Mouse (Mus musculus): Measurements from ENCODE around the gene Neurl1b. TPM values are rescaled to one million over a fixed set of nuclear protein-coding genes. Genes with fewer than 3 reads are reported as not detected.
A peak's percentile ranks its signal among the peaks of the same experiment; 100 is the strongest.

The Neurl1b gene
- polyA plus RNA-seq, 1 experiment from 2014 or later: 0.40 TPM

- H3K36me3 ChIP-seq: peaks cover 3% of the 10 kb centered on the region; the same call in 1 of the 2 replicates
- H3K4me2 ChIP-seq (replicated peaks): no peak overlapping the region
- H3K9me3 ChIP-seq (replicated peaks): no peaks in the 10 kb centered on the region
- no peak overlapping the region for H3K9ac ChIP-seq
- peaks cover 58% of the 10 kb centered on the region for H3K27me3 ChIP-seq
- H3K4me1 ChIP-seq: peaks cover 7% of the 10 kb centered on the region
- no peak overlapping the region for H3K27ac ChIP-seq
- H3K4me3 ChIP-seq: no peak overlapping the region
- no peak for ATAC-seq (ENCODE audit: low FRiP score)
- WGBS: 89% methylated on average over 14 of the region's 14 CpGs
Observed at GRCm38 (mm10) chr17:26437089-26437815, 22.6 kb downstream of the Neurl1b start.

GRCm38 (mm10) chr17:26439001-26439400 is 24.4 kb downstream of the Neurl1b start:
- H3K9ac ChIP-seq: peak overlapping the region; percentile 55
- ATAC-seq (ENCODE audit: low FRiP score): no peak
- H3K27ac ChIP-seq: no peak overlapping the region

GRCm38 (mm10) chr17:26441024-26441423 is 26.4 kb downstream of the Neurl1b start:
- Histone ChIP-seq H3K9me3 (replicated peaks) (no peaks in the 10 kb centered on the region), H3K4me3 (no peak overlapping the region), H3K4me1 (peaks cover 7% of the 10 kb centered on the region), H3K36me3 (peaks cover 3% of the 10 kb centered on the region; the same call in 1 of the 2 replicates), H3K27ac (no peak overlapping the region), H3K27me3 (peaks cover 52% of the 10 kb centered on the region), H3K9ac (no peak overlapping the region), H3K4me2 (replicated peaks) (no peak overlapping the region)
- 91% methylated on average over 10 of the region's 10 CpGs for WGBS
- ATAC-seq (ENCODE audit: low FRiP score): no peak

More at GRCm38 (mm10) chr17:26439001-26439400, 24.4 kb downstream of the Neurl1b start:
- Histone ChIP-seq H3K9me3 (replicated peaks) (no peaks in the 10 kb centered on the region), H3K4me3 (peak overlapping the region; percentile 40), H3K4me2 (replicated peaks) (peak overlapping the region; percentile 64), H3K36me3 (peaks cover 3% of the 10 kb centered on the region; the same call in 1 of the 2 replicates), H3K4me1 (peaks cover 7% of the 10 kb centered on the region), H3K27me3 (peaks cover 58% of the 10 kb centered on the region)
- 8% methylated on average over 44 of the region's 52 CpGs for WGBS

GRCm38 (mm10) chr17:26442197-26442596 is 27.6 kb downstream of the Neurl1b start:
- WGBS: 93% methylated on average over 6 of the region's 6 CpGs
- ATAC-seq (ENCODE audit: low FRiP score): no peak
- H3K4me1 ChIP-seq: peaks cover 7% of the 10 kb centered on the region

GRCm38 (mm10) chr17:26443865-26444264 is 29.2 kb downstream of the Neurl1b start:
- no peak overlapping the region for H3K4me3 ChIP-seq
- H3K4me1 ChIP-seq: peaks cover 4% of the 10 kb centered on the region
- no peaks in the 10 kb centered on the region for H3K9me3 ChIP-seq (replicated peaks)
- WGBS: 69% methylated on average over 4 of the region's 4 CpGs
- H3K9ac ChIP-seq: no peak overlapping the region
- peaks cover 24% of the 10 kb centered on the region for H3K27me3 ChIP-seq
- no peak overlapping the region for H3K27ac ChIP-seq
- H3K36me3 ChIP-seq: peaks cover 3% of the 10 kb centered on the region; the same call in 1 of the 2 replicates
- no peak for ATAC-seq (ENCODE audit: low FRiP score)
- H3K4me2 ChIP-seq (replicated peaks): no peak overlapping the region

More at GRCm38 (mm10) chr17:26442197-26442596, 27.6 kb downstream of the Neurl1b start:
- no peak overlapping the region for H3K4me2 ChIP-seq (replicated peaks)
- peaks cover 3% of the 10 kb centered on the region; the same call in 1 of the 2 replicates for H3K36me3 ChIP-seq
- H3K4me3 ChIP-seq: no peak overlapping the region
- H3K9me3 ChIP-seq (replicated peaks): no peaks in the 10 kb centered on the region
- no peak overlapping the region for H3K27ac ChIP-seq
- no peak overlapping the region for H3K9ac ChIP-seq
- peaks cover 40% of the 10 kb centered on the region for H3K27me3 ChIP-seq

GRCm38 (mm10) chr17:26449472-26449871 is 34.8 kb downstream of the Neurl1b start:
- Histone ChIP-seq H3K27ac (no peak overlapping the region), H3K9ac (no peak overlapping the region), H3K4me1 (0 out of 2 replicates have a peak, but pooled peaks cover 3% of the 10 kb centered on the region), H3K4me2 (replicated peaks) (no peak overlapping the region), H3K36me3 (no peaks in the 10 kb centered on the region), H3K9me3 (replicated peaks) (no peaks in the 10 kb centered on the region), H3K27me3 (no peaks in the 10 kb centered on the region), H3K4me3 (no peak overlapping the region)
- WGBS: 77% methylated on average over 3 of the region's 3 CpGs
- ATAC-seq (ENCODE audit: low FRiP score): no peak

GRCm38 (mm10) chr17:26451651-26452295 is 37.1 kb downstream of the Neurl1b start:
- ATAC-seq (ENCODE audit: low FRiP score): no peak

GRCm38 (mm10) chr17:26452371-26452972 is 37.8 kb downstream of the Neurl1b start:
- H3K4me2 ChIP-seq (replicated peaks): no peak overlapping the region
- H3K27me3 ChIP-seq: no peaks in the 10 kb centered on the region
- no peak overlapping the region for H3K27ac ChIP-seq
- no peak overlapping the region for H3K9ac ChIP-seq
- no peak for ATAC-seq (ENCODE audit: low FRiP score)
- WGBS: 57% methylated on average over 5 of the region's 5 CpGs
- H3K4me3 ChIP-seq: no peak overlapping the region
- no peaks in the 10 kb centered on the region for H3K9me3 ChIP-seq (replicated peaks)
- H3K4me1 ChIP-seq: 0 out of 2 replicates have a peak, but pooled peaks cover 3% of the 10 kb centered on the region
- no peaks in the 10 kb centered on the region for H3K36me3 ChIP-seq

More at GRCm38 (mm10) chr17:26451651-26452295, 37.1 kb downstream of the Neurl1b start:
- Histone ChIP-seq H3K4me2 (replicated peaks) (no peak overlapping the region), H3K27ac (no peak overlapping the region), H3K36me3 (no peaks in the 10 kb centered on the region), H3K4me3 (no peak overlapping the region), H3K9ac (no peak overlapping the region), H3K4me1 (0 out of 2 replicates have a peak, but pooled peaks cover 3% of the 10 kb centered on the region), H3K27me3 (no peaks in the 10 kb centered on the region), H3K9me3 (replicated peaks) (no peaks in the 10 kb centered on the region)
- 33% methylated on average over 8 of the region's 8 CpGs for WGBS

- Histone ChIP-seq H3K4me2 (replicated peaks) (no peak overlapping the region), H3K4me1 (no peaks in the 10 kb centered on the region)
Observed at GRCm38 (mm10) chr17:26457506-26457905, 42.9 kb downstream of the Neurl1b start.

GRCm38 (mm10) chr17:26458049-26458448 is 43.4 kb downstream of the Neurl1b start:
- Histone ChIP-seq H3K36me3 (no peaks in the 10 kb centered on the region), H3K9me3 (replicated peaks) (no peaks in the 10 kb centered on the region), H3K4me3 (no peak overlapping the region), H3K9ac (no peak overlapping the region), H3K27me3 (no peaks in the 10 kb centered on the region), H3K4me1 (no peaks in the 10 kb centered on the region), H3K27ac (no peak overlapping the region), H3K4me2 (replicated peaks) (no peak overlapping the region)
- WGBS: 69% methylated on average over 7 of the region's 7 CpGs
- ATAC-seq (ENCODE audit: low FRiP score): no peak

More at GRCm38 (mm10) chr17:26457506-26457905, 42.9 kb downstream of the Neurl1b start:
- Histone ChIP-seq H3K27me3 (no peaks in the 10 kb centered on the region), H3K36me3 (no peaks in the 10 kb centered on the region), H3K4me3 (no peak overlapping the region), H3K9me3 (replicated peaks) (no peaks in the 10 kb centered on the region), H3K9ac (no peak overlapping the region), H3K27ac (no peak overlapping the region)
- ATAC-seq (ENCODE audit: low FRiP score): no peak

- H3K9ac ChIP-seq: no peak overlapping the region
- no peaks in the 10 kb centered on the region for H3K36me3 ChIP-seq
- H3K4me1 ChIP-seq: no peaks in the 10 kb centered on the region
- H3K27ac ChIP-seq: no peak overlapping the region
- WGBS: 30% methylated on average over 12 of the region's 12 CpGs
- H3K27me3 ChIP-seq: peaks cover 14% of the 10 kb centered on the region
- ATAC-seq (ENCODE audit: low FRiP score): no peak
- H3K9me3 ChIP-seq (replicated peaks): no peaks in the 10 kb centered on the region
- H3K4me3 ChIP-seq: no peak overlapping the region
- H3K4me2 ChIP-seq (replicated peaks): no peak overlapping the region
Observed at GRCm38 (mm10) chr17:26462634-26463170, 48.1 kb downstream of the Neurl1b start.

- Histone ChIP-seq H3K27me3 (peaks cover 14% of the 10 kb centered on the region), H3K36me3 (no peaks in the 10 kb centered on the region), H3K27ac (no peak overlapping the region), H3K4me1 (no peaks in the 10 kb centered on the region), H3K4me2 (replicated peaks) (no peak overlapping the region), H3K9ac (no peak overlapping the region), H3K9me3 (replicated peaks) (no peaks in the 10 kb centered on the region), H3K4me3 (no peak overlapping the region)
- no peak for ATAC-seq (ENCODE audit: low FRiP score)
- WGBS: 80% methylated on average over 5 of the region's 5 CpGs
Observed at GRCm38 (mm10) chr17:26463432-26463831, 48.8 kb downstream of the Neurl1b start.

Measured in hindbrain, embryonic 12.5 days (tissue).